Mouse (Mus musculus): Measurements from ENCODE around the gene Papola. TPM values are rescaled to one million over a fixed set of nuclear protein-coding genes. Genes with fewer than 3 reads are reported as not detected.
A peak's percentile ranks its signal among the peaks of the same experiment; 100 is the strongest.
"Not testable (repeated sequence)": the region's sequence is repeated elsewhere in the genome, so short reads cannot be mapped to it uniquely, and the experiment has no call there.

Papola gene
- polyA plus RNA-seq, 1 experiment from 2014 or later: 176 TPM

- WGBS (ENCODE audit: insufficient replicate concordance): 78% methylated on average over 7 of the region's 7 CpGs
- Histone ChIP-seq H3K27me3 (replicated peaks) (no peaks in the 10 kb centered on the region), H3K9me3 (replicated peaks) (no peaks in the 10 kb centered on the region), H3K4me3 (no peak overlapping the region), H3K27ac (no peak overlapping the region), H3K4me1 (no peaks in the 10 kb centered on the region), H3K9ac (no peak overlapping the region), H3K36me3 (peaks cover 98% of the 10 kb centered on the region), H3K4me2 (no peak overlapping the region)
- ATAC-seq: no peak
Measured at GRCm38 (mm10) chr12:105807416-105807815, 22.9 kb downstream of the Papola start.

DNA sequence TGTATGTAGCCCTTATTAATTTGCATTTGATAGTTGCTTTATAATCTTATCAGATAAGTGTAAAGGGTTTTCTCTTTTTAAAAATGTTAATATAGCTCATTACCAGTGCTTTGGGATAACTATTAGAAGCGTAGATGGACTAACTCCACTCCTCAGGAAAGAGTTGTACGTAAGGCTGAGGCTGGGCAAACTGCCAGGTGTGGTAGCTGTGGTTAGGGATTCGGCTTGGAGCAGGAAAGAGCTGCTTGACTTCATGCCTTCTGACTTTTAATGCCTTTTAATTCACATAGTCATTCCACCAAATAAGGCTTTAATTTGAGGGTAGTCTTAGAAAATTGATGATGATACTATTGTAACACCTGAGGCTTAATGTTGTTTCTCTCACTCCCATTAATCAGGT is 24.5 kb downstream of the Papola start:
- Histone ChIP-seq H3K36me3 (peaks cover 95% of the 10 kb centered on the region), H3K4me2 (no peak overlapping the region), H3K4me1 (no peaks in the 10 kb centered on the region), H3K27ac (no peak overlapping the region), H3K4me3 (no peak overlapping the region), H3K9ac (no peak overlapping the region), H3K27me3 (replicated peaks) (no peaks in the 10 kb centered on the region), H3K9me3 (replicated peaks) (no peaks in the 10 kb centered on the region)
- ATAC-seq: no peak
- 76% methylated on average over 3 of the region's 3 CpGs for WGBS (ENCODE audit: insufficient replicate concordance)

GRCm38 (mm10) chr12:105810608-105811007 is 26.1 kb downstream of the Papola start:
- Histone ChIP-seq H3K4me3 (no peak overlapping the region), H3K9ac (no peak overlapping the region), H3K9me3 (replicated peaks) (no peaks in the 10 kb centered on the region), H3K4me2 (no peak overlapping the region), H3K27ac (no peak overlapping the region), H3K36me3 (peaks cover 95% of the 10 kb centered on the region), H3K4me1 (no peaks in the 10 kb centered on the region), H3K27me3 (replicated peaks) (no peaks in the 10 kb centered on the region)
- peak; percentile 61 for ATAC-seq
- WGBS (ENCODE audit: insufficient replicate concordance): 63% methylated on average over 6 of the region's 6 CpGs

- no peak overlapping the region for H3K4me3 ChIP-seq
- WGBS (ENCODE audit: insufficient replicate concordance): 87% methylated on average over 6 of the region's 6 CpGs
- ATAC-seq: no peak
- H3K4me1 ChIP-seq: no peaks in the 10 kb centered on the region
- no peak overlapping the region for H3K4me2 ChIP-seq
- no peaks in the 10 kb centered on the region for H3K9me3 ChIP-seq (replicated peaks)
- no peak overlapping the region for H3K27ac ChIP-seq
- no peaks in the 10 kb centered on the region for H3K27me3 ChIP-seq (replicated peaks)
- no peak overlapping the region for H3K9ac ChIP-seq
- H3K36me3 ChIP-seq: peaks cover 84% of the 10 kb centered on the region
Measured at GRCm38 (mm10) chr12:105813957-105814356, 29.5 kb downstream of the Papola start.

DNA sequence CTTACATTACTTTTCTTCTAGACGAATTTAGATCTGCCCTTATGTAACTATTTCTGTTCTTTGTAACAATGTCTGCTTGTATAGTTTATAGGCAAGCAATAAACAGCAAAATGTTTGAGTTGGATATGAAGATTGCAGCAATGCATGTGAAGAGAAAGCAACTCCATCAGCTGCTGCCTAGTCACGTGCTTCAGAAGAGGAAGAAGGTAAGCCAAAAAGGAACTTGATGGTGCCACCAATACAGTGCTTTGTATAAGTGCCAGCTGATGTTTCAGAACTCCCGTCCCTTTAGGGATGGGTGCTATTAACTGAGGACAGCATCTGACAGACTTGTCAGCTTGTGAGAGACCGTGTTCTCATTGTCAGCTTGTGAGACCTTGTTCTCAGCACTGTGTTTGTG is 39.0 kb downstream of the Papola start:
- H3K36me3 ChIP-seq: peaks cover 97% of the 10 kb centered on the region
- no peak overlapping the region for H3K4me3 ChIP-seq
- 71% methylated on average over 4 of the region's 4 CpGs for WGBS (ENCODE audit: insufficient replicate concordance)
- H3K4me2 ChIP-seq: no peak overlapping the region
- no peak for ATAC-seq
- H3K27ac ChIP-seq: no peak overlapping the region
- H3K9ac ChIP-seq: no peak overlapping the region
- no peaks in the 10 kb centered on the region for H3K27me3 ChIP-seq (replicated peaks)
- peaks cover 27% of the 10 kb centered on the region for H3K4me1 ChIP-seq
- no peaks in the 10 kb centered on the region for H3K9me3 ChIP-seq (replicated peaks)

GRCm38 (mm10) chr12:105824743-105825142 is 40.2 kb downstream of the Papola start:
- peak overlapping the region; percentile 22; the same call in 1 of the 2 replicates for H3K9ac ChIP-seq
- peak overlapping the region; percentile 79 for H3K27ac ChIP-seq
- H3K36me3 ChIP-seq: peaks cover 98% of the 10 kb centered on the region
- H3K4me2 ChIP-seq: peak overlapping the region; percentile 42
- H3K4me3 ChIP-seq: no peak overlapping the region
- peaks cover 27% of the 10 kb centered on the region for H3K4me1 ChIP-seq
- WGBS (ENCODE audit: insufficient replicate concordance): 25% methylated on average over 8 of the region's 8 CpGs
- no peaks in the 10 kb centered on the region for H3K27me3 ChIP-seq (replicated peaks)
- ATAC-seq: peak; percentile 94
- H3K9me3 ChIP-seq (replicated peaks): no peaks in the 10 kb centered on the region

- Histone ChIP-seq H3K4me1 (peaks cover 27% of the 10 kb centered on the region), H3K4me3 (no peak overlapping the region), H3K27me3 (replicated peaks) (no peaks in the 10 kb centered on the region), H3K36me3 (peaks cover 98% of the 10 kb centered on the region), H3K27ac (peak overlapping the region; percentile 79), H3K4me2 (peak overlapping the region; percentile 42), H3K9me3 (replicated peaks) (no peaks in the 10 kb centered on the region), H3K9ac (peak overlapping the region; percentile 22; the same call in 1 of the 2 replicates)
- no peak for ATAC-seq
- 81% methylated on average over 4 of the region's 4 CpGs for WGBS (ENCODE audit: insufficient replicate concordance)
Measured at GRCm38 (mm10) chr12:105825266-105825665, 40.8 kb downstream of the Papola start.

GRCm38 (mm10) chr12:105832541-105832940 is 48.0 kb downstream of the Papola start:
- H3K27me3 ChIP-seq (replicated peaks): no peaks in the 10 kb centered on the region
- peaks cover 97% of the 10 kb centered on the region for H3K36me3 ChIP-seq
- no peaks in the 10 kb centered on the region for H3K4me1 ChIP-seq
- ATAC-seq: no peak
- H3K9me3 ChIP-seq (replicated peaks): no peaks in the 10 kb centered on the region
- H3K27ac ChIP-seq: no peak overlapping the region
- WGBS (ENCODE audit: insufficient replicate concordance): 81% methylated on average over 6 of the region's 6 CpGs
- H3K4me3 ChIP-seq: no peak overlapping the region
- H3K4me2 ChIP-seq: no peak overlapping the region
- no peak overlapping the region for H3K9ac ChIP-seq

- Histone ChIP-seq H3K9me3 (replicated peaks) (no peaks in the 10 kb centered on the region), H3K4me3 (no peak overlapping the region), H3K4me1 (no peaks in the 10 kb centered on the region), H3K27ac (no peak overlapping the region), H3K4me2 (no peak overlapping the region), H3K27me3 (replicated peaks) (no peaks in the 10 kb centered on the region), H3K36me3 (peaks cover 95% of the 10 kb centered on the region), H3K9ac (no peak overlapping the region)
- WGBS (ENCODE audit: insufficient replicate concordance): 75% methylated on average over 6 of the region's 6 CpGs
- ATAC-seq: no peak
Measured at GRCm38 (mm10) chr12:105834926-105835325, 50.4 kb downstream of the Papola start.

GRCm38 (mm10) chr12:105835571-105835970 is 51.1 kb downstream of the Papola start:
- WGBS (ENCODE audit: insufficient replicate concordance): 91% methylated on average over 6 of the region's 6 CpGs

GRCm38 (mm10) chr12:105836196-105836595 is 51.7 kb downstream of the Papola start:
- Histone ChIP-seq H3K4me3 (no peak overlapping the region), H3K9me3 (replicated peaks) (no peaks in the 10 kb centered on the region), H3K4me1 (no peaks in the 10 kb centered on the region), H3K27ac (no peak overlapping the region), H3K9ac (no peak overlapping the region), H3K36me3 (peaks cover 95% of the 10 kb centered on the region), H3K4me2 (no peak overlapping the region), H3K27me3 (replicated peaks) (no peaks in the 10 kb centered on the region)
- 85% methylated on average over 2 of the region's 2 CpGs for WGBS (ENCODE audit: insufficient replicate concordance)
- ATAC-seq: no peak

More at GRCm38 (mm10) chr12:105835571-105835970, 51.1 kb downstream of the Papola start:
- peaks cover 95% of the 10 kb centered on the region for H3K36me3 ChIP-seq
- no peak overlapping the region for H3K4me3 ChIP-seq
- H3K9me3 ChIP-seq (replicated peaks): no peaks in the 10 kb centered on the region
- ATAC-seq: no peak
- H3K4me2 ChIP-seq: no peak overlapping the region
- no peaks in the 10 kb centered on the region for H3K4me1 ChIP-seq
- no peak overlapping the region; the same call in 1 of the 2 replicates for H3K27ac ChIP-seq
- no peaks in the 10 kb centered on the region for H3K27me3 ChIP-seq (replicated peaks)
- H3K9ac ChIP-seq: no peak overlapping the region

DNA sequence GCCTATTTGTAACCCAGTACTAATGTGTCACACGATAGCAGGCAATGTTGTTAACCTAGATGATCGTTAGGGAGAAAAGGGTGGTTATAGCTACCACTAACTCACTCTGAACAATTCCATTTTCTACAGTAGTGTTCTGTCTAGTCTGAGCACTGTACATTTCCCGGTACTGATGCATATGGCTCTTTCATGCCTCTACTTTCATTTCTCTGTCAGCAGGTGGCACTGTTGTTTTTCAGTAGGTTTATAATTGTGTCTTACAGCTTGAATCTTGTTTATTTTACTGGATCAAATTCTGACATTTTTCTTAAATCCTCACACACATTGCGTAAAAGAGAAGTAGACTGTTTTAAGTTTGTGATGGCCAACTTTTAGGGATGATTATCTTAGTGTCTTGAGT is 54.6 kb downstream of the Papola start:
- no peak overlapping the region for H3K4me2 ChIP-seq
- no peaks in the 10 kb centered on the region for H3K27me3 ChIP-seq (replicated peaks)
- no peaks in the 10 kb centered on the region for H3K9me3 ChIP-seq (replicated peaks)
- peaks cover 81% of the 10 kb centered on the region for H3K36me3 ChIP-seq
- no peak overlapping the region for H3K4me3 ChIP-seq
- H3K4me1 ChIP-seq: no peaks in the 10 kb centered on the region
- ATAC-seq: no peak
- no peak overlapping the region for H3K27ac ChIP-seq
- WGBS (ENCODE audit: insufficient replicate concordance): 78% methylated on average over 4 of the region's 4 CpGs
- H3K9ac ChIP-seq: no peak overlapping the region

DNA sequence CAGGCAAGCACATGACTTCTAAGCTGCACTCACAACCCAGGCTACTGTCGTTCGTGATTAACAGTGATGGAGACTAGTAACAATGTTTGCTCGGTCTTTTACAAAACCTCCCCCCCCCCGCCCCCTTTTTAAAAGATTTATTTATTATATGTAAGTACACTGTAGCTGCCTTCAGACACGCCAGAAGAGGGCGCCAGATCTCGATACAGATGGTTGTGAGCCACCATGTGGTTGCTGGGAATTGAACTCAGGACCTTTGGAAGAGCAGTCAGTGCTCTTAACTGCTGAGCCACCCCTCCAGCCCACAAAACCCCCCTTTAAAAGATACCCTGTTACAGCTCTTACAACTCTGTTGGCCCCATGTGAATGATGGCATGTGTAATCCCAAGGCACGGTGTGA is 56.1 kb downstream of the Papola start:
- ATAC-seq; H3K9me3 ChIP-seq (replicated peaks); H3K27me3 ChIP-seq (replicated peaks); H3K4me3 ChIP-seq; H3K4me2 ChIP-seq; H3K27ac ChIP-seq; H3K4me1 ChIP-seq; H3K9ac ChIP-seq: not testable (repeated sequence)
- WGBS (ENCODE audit: insufficient replicate concordance): 90% methylated on average over 8 of the region's 8 CpGs
- peaks cover 69% of the 10 kb centered on the region for H3K36me3 ChIP-seq
